15 mouse cellular contexts compared by ENCODE assay signal in genomic region chr10:85329382-85329781, GRCm38 (mm10).
"Had no signal": no experiment of that assay in that cellular context is flagged by ENCODE, and none has a peak within 500 bp of the region (broad histone marks: within the 10 kb centered on the region; RNA-seq: fewer than 3 reads in every experiment).

No protein-coding gene starts in this region.

- H3K9ac ChIP-seq: liver, embryonic 13.5 days; midbrain, embryonic 12.5 days; midbrain, embryonic 15.5 days; neural tube, embryonic 13.5 days; stomach, embryonic 15.5 days had no signal

- H3K27ac ChIP-seq: liver, embryonic 13.5 days; midbrain, embryonic 12.5 days; midbrain, embryonic 15.5 days; neural tube, embryonic 13.5 days; stomach, embryonic 15.5 days had no signal

- H3K27me3 ChIP-seq: liver, embryonic 13.5 days; midbrain, embryonic 12.5 days; midbrain, embryonic 15.5 days; neural tube, embryonic 13.5 days; stomach, embryonic 15.5 days had no signal

- H3K4me1 ChIP-seq: liver, embryonic 13.5 days; midbrain, embryonic 15.5 days; stomach, embryonic 15.5 days had no signal

- H3K4me3 ChIP-seq: liver, embryonic 13.5 days; midbrain, embryonic 12.5 days; midbrain, embryonic 15.5 days; myocyte; neural tube, embryonic 13.5 days; stomach, embryonic 15.5 days had no signal

- H3K36me3 ChIP-seq: liver, embryonic 13.5 days; midbrain, embryonic 12.5 days; midbrain, embryonic 15.5 days; neural tube, embryonic 13.5 days; stomach, embryonic 15.5 days had no signal

- H3K4me2 ChIP-seq: liver, embryonic 13.5 days; midbrain, embryonic 12.5 days; midbrain, embryonic 15.5 days; neural tube, embryonic 13.5 days; stomach, embryonic 15.5 days had no signal

- ATAC-seq: midbrain, embryonic 15.5 days had no signal

- H3K9me3 ChIP-seq: liver, embryonic 13.5 days; midbrain, embryonic 12.5 days; midbrain, embryonic 15.5 days; neural tube, embryonic 13.5 days; stomach, embryonic 15.5 days had no signal

- DNase-seq: kidney, postnatal 14 days; kidney, postnatal 4 days; liver, embryonic 13.5 days; lung, adult 2 months; lung, postnatal 14 days; lung, postnatal 4 days; retina, postnatal 1 day; right cerebral cortex, postnatal 25 days; spleen, adult 18-20 months; thymus, postnatal 25 days had no signal
